Mouse (Mus musculus) inflammation-experienced regulatory T-cells, adult 6 months (primary cell): Measurements from ENCODE around the gene Copg1. TPM values are rescaled to one million over a fixed set of nuclear protein-coding genes. Genes with fewer than 3 reads are reported as not detected.
A peak's percentile ranks its signal among the peaks of the same experiment; 100 is the strongest.
"Not testable (repeated sequence)": the region's sequence is repeated elsewhere in the genome, so short reads cannot be mapped to it uniquely, and the experiment has no call there.

Experiments
- ATAC-seq: one replicate; pipeline ENCODE4 v1.8.0; 2017
- polyA plus RNA-seq, 3 experiments: library from polyadenylated mRNA; unstranded; fragments of 100-300 nt; shearing (Covaris generic); gene quantifications; one replicate each; pipeline ENCODE4 v1.2.1; 2017

The Copg1 gene
- polyA plus RNA-seq, 3 experiments from 2014 or later: 63.1 to 108 (median 84.1) TPM

GRCm38 (mm10) chr6:87876068-87876643 lies 11.5 kb upstream of the Copg1 start:
- ATAC-seq: no peak

GRCm38 (mm10) chr6:87879010-87879409 lies 8.6 kb upstream of the Copg1 start:
- peak; percentile 54 for ATAC-seq

DNA sequence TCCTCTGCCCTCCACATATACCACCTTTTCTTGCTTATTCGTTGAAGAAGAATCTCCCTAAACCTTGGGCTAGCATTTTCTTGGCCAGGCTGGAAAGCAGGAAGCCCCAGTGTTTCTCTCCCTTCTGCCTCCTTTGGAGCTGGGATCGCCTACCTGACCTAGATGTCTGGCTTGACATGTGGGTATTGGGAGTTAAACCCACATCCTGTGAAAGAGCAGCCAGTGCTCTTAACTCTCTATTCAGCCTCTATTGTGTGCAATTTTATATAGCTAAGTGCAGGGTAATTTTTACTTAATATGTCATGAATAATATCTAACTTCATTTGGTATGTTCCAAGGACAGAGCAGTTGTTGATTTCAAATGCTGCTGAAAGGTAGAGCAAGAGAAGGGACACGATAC lies 8.0 kb upstream of the Copg1 start:
- ATAC-seq: peak; percentile 54

DNA sequence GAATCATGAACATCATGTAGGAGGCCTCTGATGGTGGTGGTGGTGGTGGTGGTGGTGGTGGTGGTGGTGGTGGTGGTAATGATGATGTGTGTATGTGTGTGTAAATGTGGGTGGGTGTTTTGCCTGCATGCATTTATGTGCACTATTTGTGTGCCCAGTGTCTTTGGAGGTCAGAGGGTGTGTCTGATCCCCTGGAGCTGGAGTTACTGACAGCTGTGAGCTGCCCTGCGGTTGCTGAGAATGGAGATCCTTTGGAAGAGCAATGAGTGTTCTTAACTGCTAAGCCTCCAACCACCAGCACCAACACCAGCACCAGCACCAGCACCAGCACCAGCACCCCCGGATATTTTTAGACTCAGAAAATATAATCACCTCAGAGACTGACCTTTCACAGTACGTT lies 5.4 kb upstream of the Copg1 start:
- no peak for ATAC-seq

DNA sequence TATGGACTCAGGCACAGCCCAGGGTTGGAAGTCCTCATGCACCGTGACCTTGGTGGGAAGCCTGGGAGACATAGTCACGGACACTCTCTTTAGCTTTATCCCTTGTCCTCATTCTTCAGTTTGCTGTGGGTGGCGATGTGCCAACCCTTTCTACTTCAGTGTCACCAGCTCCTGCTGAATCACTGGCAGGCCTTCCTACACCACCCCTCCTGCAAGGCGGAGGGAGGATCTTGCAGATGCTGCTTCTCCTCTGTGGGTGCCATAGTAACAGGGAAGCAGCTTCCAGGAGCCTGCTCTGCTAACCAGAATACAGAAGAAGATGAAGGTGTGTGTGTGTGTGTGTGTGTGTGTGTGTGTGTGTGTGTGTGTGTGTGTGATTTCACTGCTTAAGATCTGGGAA lies 4.8 kb upstream of the Copg1 start:
- no peak for ATAC-seq

- ATAC-seq: no peak
Observed at GRCm38 (mm10) chr6:87886721-87887120, 893 bp upstream of the Copg1 start.

DNA sequence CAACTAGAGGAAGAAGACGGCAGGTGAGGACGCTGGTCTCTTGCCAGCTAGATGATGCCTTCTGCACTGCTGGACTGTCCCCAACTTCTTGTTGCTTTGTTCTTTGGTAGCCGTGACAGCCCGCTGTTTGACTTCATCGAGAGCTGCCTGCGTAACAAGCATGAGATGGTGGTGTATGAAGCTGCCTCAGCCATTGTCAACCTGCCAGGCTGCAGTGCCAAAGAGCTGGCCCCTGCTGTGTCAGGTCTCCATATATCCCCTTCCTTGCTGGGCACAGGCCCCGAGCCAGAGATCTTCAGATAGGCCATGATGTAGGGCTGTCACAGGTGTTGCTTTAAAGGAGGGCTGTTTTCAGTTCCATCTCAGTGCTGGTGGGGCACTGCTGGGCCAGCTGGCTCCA lies 6.3 kb downstream of the Copg1 start:
- no peak for ATAC-seq

DNA sequence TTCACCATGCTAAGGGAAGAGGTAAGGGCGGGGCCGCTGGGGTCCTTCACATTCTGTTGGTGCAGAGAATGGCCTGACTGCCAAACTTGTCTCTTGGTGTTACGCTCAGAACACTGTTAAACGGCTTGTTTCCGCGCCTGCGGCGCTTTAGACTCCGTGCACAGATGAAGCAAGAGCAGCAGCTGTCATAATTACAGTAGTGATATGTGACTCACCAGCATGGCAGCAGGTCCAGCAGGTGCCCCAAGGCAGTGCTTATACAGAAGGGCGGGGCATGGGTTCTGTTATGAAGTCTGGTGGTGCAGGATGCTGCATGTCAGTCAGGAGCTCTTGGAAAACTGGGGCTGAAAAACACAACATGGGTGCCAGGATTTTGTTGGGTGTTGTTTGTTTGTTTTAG lies 10.4 kb downstream of the Copg1 start:
- ATAC-seq: no peak

GRCm38 (mm10) chr6:87906632-87907031 lies 19.0 kb downstream of the Copg1 start:
- ATAC-seq: no peak

- no peak for ATAC-seq
Observed at GRCm38 (mm10) chr6:87909181-87909580, 21.6 kb downstream of the Copg1 start.

DNA sequence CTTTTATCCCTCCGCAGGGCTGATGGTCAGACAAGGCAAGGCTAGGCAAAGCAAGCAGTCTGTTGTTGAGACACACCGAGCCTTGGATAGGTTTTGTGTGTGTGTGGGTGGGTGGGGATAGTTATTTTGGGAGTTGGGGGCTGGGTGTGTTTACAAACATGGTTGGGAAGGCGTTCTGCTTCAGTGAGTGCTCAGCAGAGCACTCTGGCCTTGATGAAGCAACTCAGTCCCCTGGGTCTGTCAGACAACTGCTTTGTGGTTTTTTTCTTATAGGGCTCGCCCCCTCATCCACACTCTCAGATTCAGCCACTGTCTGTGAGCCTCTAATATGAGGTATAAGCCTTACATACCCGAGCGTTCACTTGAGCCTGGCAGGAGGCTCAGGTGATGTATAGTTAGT lies 23.9 kb downstream of the Copg1 start:
- no peak for ATAC-seq

GRCm38 (mm10) chr6:87913661-87914325 lies 26.2 kb downstream of the Copg1 start, which contains the start of gene Hmces:
Hmces (plus strand) TSS chr6:87913935.
- peak; percentile 66 for ATAC-seq

- peak; percentile 6 for ATAC-seq
Observed at GRCm38 (mm10) chr6:87914326-87915102, 26.9 kb downstream of the Copg1 start.

DNA sequence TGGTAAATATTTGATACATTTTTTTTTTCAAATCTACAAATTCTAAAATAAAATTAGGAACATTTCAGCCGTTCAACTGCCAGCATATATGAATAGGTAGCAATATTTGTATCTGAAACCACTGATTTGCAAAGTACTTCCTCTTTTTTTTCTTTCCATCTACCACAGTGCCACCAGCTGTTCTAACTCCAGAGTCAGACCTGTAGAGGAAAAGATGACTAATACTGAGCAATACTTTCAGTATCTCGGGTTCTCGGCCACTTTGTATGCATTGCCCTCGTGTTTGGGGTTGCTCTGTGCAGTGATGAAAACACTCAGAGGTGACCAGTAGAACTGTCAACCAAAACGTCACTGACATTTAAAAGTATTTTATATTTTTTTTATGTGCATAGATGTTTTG lies 28.3 kb downstream of the Copg1 start:
- ATAC-seq: peak; percentile 80

- ATAC-seq: no peak
Observed at GRCm38 (mm10) chr6:87921201-87921600, 33.6 kb downstream of the Copg1 start.

GRCm38 (mm10) chr6:87923624-87924023 lies 36.0 kb downstream of the Copg1 start:
- no peak for ATAC-seq

GRCm38 (mm10) chr6:87935037-87935436 lies 47.4 kb downstream of the Copg1 start:
- no peak for ATAC-seq

- ATAC-seq: no peak
Observed at GRCm38 (mm10) chr6:87937178-87937788, 49.7 kb downstream of the Copg1 start.

DNA sequence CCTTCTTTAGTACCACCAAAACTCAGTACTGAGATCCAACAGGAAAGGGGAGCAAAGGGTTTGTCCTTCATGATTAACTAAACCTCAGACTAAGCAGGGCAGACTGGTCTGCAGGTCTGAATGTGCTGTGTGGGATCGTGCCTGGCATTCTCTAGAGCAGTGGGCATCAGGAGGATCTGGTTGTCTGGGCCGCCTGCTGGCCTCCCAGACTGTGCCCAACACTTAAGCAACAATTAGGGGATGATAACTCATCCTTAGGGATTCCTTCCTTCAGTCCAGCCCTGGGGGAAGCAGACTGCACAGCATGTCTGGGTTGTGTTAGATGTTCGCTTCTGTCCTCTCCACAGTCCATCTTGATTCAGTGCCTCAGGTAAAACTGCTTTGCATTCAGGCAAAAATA lies 51.3 kb downstream of the Copg1 start:
- ATAC-seq: no peak

- ATAC-seq: no peak
Observed at GRCm38 (mm10) chr6:87942179-87942578, 54.6 kb downstream of the Copg1 start.

DNA sequence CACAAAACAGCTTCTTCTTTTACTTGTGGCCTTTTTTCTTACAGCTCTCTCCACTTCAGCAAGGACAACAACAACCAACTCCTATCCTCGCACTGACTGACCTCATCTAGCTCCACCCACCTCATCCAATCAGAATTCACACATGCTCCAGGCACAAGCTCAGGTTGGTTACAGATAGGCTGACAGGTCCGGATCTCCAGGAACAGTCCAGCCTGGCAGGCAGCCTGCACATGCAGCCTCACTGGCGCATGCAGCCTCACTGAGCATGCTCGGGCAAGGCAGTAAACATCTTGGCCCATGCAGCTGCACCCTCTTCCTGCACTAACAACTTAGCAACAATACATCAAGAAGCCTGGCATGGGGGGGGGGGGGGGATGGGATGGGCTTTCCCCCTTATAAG lies 74.8 kb downstream of the Copg1 start:
- not testable (repeated sequence) for ATAC-seq
